Mouse (Mus musculus) limb, embryonic 10.5 days (tissue): ENCODE data around the gene Syt6. TPM values are rescaled to one million over a fixed set of nuclear protein-coding genes. Genes with fewer than 3 reads are reported as not detected.
"Not testable (repeated sequence)": the region's sequence is repeated elsewhere in the genome, so short reads cannot be mapped to it uniquely, and the experiment has no call there.

Source experiments
- DNase-seq: peaks from one replicate; pipeline ENCODE4 v3.0.0-alpha.2; 2017; ENCODE audit warnings: low spot score
- H3K27ac ChIP-seq: fragments of 300-500 bp; sonication (generic); 2 replicates; pipeline ENCODE4 v1.5.1; 2016; ENCODE audit warnings: mild to moderate bottlenecking
- H3K27me3 ChIP-seq: fragments of 300-500 bp; sonication (generic); 2 replicates; pipeline ENCODE4 v1.6.1; 2016; ENCODE audit warnings: low read depth, mild to moderate bottlenecking; ENCODE audit not compliant: poor library complexity, severe bottlenecking
- H3K36me3 ChIP-seq: fragments of 300-500 bp; sonication (generic); 2 replicates; pipeline ENCODE4 v1.6.1; 2016; ENCODE audit warnings: mild to moderate bottlenecking, moderate library complexity
- H3K4me1 ChIP-seq: fragments of 300-500 bp; sonication (generic); 2 replicates; pipeline ENCODE4 v1.6.1; 2016
- H3K4me3 ChIP-seq: fragments of 300-500 bp; sonication (generic); 2 replicates; pipeline ENCODE4 v1.5.1; 2016; ENCODE audit warnings: mild to moderate bottlenecking, moderate library complexity
- H3K9me3 ChIP-seq: fragments of 300-500 bp; sonication (generic); replicated peaks from 2 replicates; pipeline ENCODE4 v1.6.1; 2016; ENCODE audit warnings: mild to moderate bottlenecking
- WGBS: fragments of 180-500 bp; shearing (Covaris S2); methylation state at CpG from one replicate; pipeline ENCODE4 v1.1.7; 2016; 5-methylcytosine and 5-hydroxymethylcytosine counted together
- polyA plus RNA-seq: library from polyadenylated mRNA; unstranded; fragments of >200 nt; fragmentation: Nextera tagmentation; extraction: Ambion mirVana; gene quantifications from 2 replicates; pipeline ENCODE4 v1.2.1, GENCODE M21; 2016

Syt6 gene
- polyA plus RNA-seq, 1 experiment from 2014 or later, result 0.09 TPM

GRCm38 (mm10) chr3:103634256-103634655, 59.2 kb downstream of the Syt6 start:
- Histone ChIP-seq H3K36me3 (no peaks in the 10 kb centered on the region), H3K27me3 (no peaks in the 10 kb centered on the region), H3K27ac (no peak overlapping the region), H3K4me3 (no peak overlapping the region), H3K4me1 (no peaks in the 10 kb centered on the region; the same call in 1 of the 2 replicates), H3K9me3 (no peaks in the 10 kb centered on the region)
- WGBS, result 100% methylated on average over 1 of the region's 1 CpGs
- DNase-seq, result no peak

- Histone ChIP-seq H3K4me3 (no peak overlapping the region), H3K9me3 (no peaks in the 10 kb centered on the region), H3K27me3 (no peaks in the 10 kb centered on the region), H3K36me3 (no peaks in the 10 kb centered on the region), H3K4me1 (peaks cover 10% of the 10 kb centered on the region), H3K27ac (no peak overlapping the region)
- 88% methylated on average over 1 of the region's 1 CpGs for WGBS
- no peak for DNase-seq
Measured at GRCm38 (mm10) chr3:103637641-103638040, 62.6 kb downstream of the Syt6 start.

DNA sequence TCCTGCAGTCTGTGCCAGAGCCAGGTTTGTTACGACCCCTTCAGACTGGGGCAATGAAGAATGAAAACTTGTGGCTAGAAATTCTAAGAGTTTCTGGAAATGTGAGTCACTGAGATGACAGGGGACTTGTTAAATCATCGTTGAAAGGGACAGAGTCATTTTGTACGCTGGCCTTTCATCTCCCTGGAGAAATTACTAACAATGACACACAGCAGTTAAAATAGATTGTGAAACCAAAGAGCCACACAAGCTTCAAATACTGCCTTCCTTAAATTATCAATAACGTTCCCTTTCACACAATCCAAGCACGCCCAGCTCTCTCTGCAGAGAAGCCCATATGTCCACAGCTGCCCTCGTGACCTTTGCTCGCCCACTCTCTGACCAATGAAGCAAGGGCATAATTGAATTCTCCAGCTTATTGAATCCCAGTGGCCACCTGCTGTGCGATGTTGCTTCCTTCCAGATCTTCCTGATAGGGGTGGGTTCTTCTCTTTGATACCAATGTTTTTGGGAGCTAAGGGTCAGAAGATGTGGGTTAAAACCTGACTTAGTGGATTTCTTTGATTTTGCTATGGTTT, 65.3 kb downstream of the Syt6 start:
- no peaks in the 10 kb centered on the region for H3K36me3 ChIP-seq
- no peaks in the 10 kb centered on the region for H3K27me3 ChIP-seq
- 53% methylated on average over 8 of the region's 8 CpGs for WGBS
- H3K4me1 ChIP-seq, result peaks cover 10% of the 10 kb centered on the region
- no peaks in the 10 kb centered on the region for H3K9me3 ChIP-seq
- H3K4me3 ChIP-seq, result no peak overlapping the region
- no peak overlapping the region for H3K27ac ChIP-seq
- no peak for DNase-seq

GRCm38 (mm10) chr3:103641301-103641700, 66.3 kb downstream of the Syt6 start:
- Histone ChIP-seq H3K36me3 (no peaks in the 10 kb centered on the region), H3K9me3 (no peaks in the 10 kb centered on the region), H3K27ac (no peak overlapping the region), H3K4me3 (no peak overlapping the region), H3K27me3 (no peaks in the 10 kb centered on the region), H3K4me1 (peaks cover 10% of the 10 kb centered on the region; the same call in 1 of the 2 replicates)
- 49% methylated on average over 7 of the region's 7 CpGs for WGBS
- no peak for DNase-seq

- H3K27me3 ChIP-seq, H3K9me3 ChIP-seq, H3K36me3 ChIP-seq, H3K4me1 ChIP-seq, H3K4me3 ChIP-seq, H3K27ac ChIP-seq, DNase-seq: not testable (repeated sequence)
- WGBS, result 79% methylated on average over 2 of the region's 2 CpGs
Measured at GRCm38 (mm10) chr3:103645968-103646367, 70.9 kb downstream of the Syt6 start, which contains the start of gene Atg4a-ps. Gene Atg4a-ps, minus strand, starts transcription at chr3:103646068.

DNA sequence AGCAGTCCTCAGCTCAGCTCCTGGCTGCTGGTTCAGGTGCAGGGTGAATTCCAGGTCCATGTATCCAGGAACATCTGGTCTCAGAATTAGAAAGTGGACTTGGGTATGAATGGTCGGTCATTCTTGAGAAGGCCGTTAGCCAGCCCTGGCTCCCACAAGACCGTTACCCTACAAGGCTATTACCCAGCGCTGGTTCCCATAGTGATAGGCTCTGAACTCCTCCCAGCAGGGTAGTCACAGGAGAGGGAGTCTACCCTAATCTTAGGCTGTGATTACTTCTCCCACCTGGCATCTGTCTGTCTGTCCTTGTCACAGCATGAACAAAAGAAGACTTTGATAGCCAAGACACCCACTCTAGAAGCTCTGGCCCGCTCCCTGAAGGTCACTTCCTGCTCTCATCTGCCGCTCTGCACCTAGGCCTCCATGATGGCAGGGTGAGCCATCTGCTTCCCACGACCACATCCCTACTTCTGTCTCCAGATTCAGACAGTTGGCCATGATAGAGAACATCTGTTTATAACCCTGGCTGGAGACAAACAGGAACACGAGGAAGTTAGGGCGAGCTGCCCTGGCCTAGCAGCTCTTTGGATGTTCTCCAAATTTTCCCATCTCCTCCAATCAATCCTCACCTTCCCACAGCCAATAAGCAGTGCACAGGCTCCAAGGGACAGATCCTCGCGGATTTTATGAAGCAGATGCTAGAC, 72.3 kb downstream of the Syt6 start:
- Histone ChIP-seq H3K27me3 (no peaks in the 10 kb centered on the region), H3K9me3 (no peaks in the 10 kb centered on the region), H3K4me1 (no peaks in the 10 kb centered on the region; the same call in 1 of the 2 replicates), H3K27ac (no peak overlapping the region), H3K36me3 (no peaks in the 10 kb centered on the region), H3K4me3 (no peak overlapping the region)
- 86% methylated on average over 11 of the region's 11 CpGs for WGBS
- no peak for DNase-seq

GRCm38 (mm10) chr3:103648486-103648885, 73.5 kb downstream of the Syt6 start:
- WGBS, result 83% methylated on average over 4 of the region's 4 CpGs
- Histone ChIP-seq H3K9me3 (no peaks in the 10 kb centered on the region), H3K4me3 (no peak overlapping the region), H3K27me3 (no peaks in the 10 kb centered on the region), H3K27ac (no peak overlapping the region), H3K36me3 (no peaks in the 10 kb centered on the region), H3K4me1 (no peaks in the 10 kb centered on the region; the same call in 1 of the 2 replicates)
- no peak for DNase-seq

DNA sequence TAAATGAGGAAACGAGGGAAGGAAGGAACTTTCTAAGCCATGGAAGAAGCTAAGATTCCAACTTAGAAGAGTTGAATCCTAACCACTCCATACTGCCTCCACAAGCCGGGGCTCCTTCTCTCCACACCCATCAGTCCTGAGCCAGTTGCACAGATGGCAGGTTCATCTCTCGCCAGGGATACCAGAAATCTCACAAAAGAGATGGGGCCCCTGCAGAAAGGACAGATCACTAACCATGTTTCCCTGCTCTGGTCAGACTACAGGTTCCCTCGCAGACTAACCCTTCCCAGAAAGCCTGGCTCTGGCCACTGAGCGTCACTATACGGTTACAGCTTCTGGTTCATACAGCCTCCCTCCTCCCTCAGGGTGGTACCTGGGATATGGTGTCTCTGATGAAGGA, 74.7 kb downstream of the Syt6 start:
- 87% methylated on average over 6 of the region's 6 CpGs for WGBS
- Histone ChIP-seq H3K4me1 (no peaks in the 10 kb centered on the region; the same call in 1 of the 2 replicates), H3K36me3 (no peaks in the 10 kb centered on the region), H3K27ac (no peak overlapping the region), H3K27me3 (no peaks in the 10 kb centered on the region), H3K9me3 (no peaks in the 10 kb centered on the region), H3K4me3 (no peak overlapping the region)
- no peak for DNase-seq

GRCm38 (mm10) chr3:103650406-103650805, 75.4 kb downstream of the Syt6 start:
- WGBS, result 68% methylated on average over 1 of the region's 1 CpGs
- no peaks in the 10 kb centered on the region for H3K9me3 ChIP-seq
- H3K27ac ChIP-seq, result no peak overlapping the region
- H3K4me1 ChIP-seq, result no peaks in the 10 kb centered on the region; the same call in 1 of the 2 replicates
- H3K36me3 ChIP-seq, result no peaks in the 10 kb centered on the region
- DNase-seq, result no peak
- H3K4me3 ChIP-seq, result no peak overlapping the region
- H3K27me3 ChIP-seq, result no peaks in the 10 kb centered on the region

DNA sequence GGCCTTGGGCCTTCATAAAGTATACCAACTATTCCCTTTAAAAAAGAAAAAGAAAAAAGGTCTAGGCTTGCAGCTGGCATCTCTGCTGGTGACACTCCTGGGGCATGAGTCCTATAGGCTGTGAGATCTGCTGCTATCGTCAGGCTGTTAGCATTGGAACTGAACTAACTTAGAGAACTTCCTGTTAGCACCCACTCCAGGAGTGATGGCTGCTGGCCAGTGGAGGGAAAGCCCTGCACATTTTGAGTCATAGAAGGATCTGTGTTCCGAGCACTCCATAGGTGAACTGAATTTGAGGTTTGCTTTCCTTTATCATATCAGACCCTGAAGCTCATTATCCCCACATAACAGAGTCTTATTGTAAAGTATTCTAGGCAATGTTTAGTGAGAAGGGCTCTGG, 85.0 kb downstream of the Syt6 start:
- no peak for DNase-seq
- H3K27me3 ChIP-seq, result 0 out of 2 replicates have a peak, but pooled peaks cover 3% of the 10 kb centered on the region
- H3K4me1 ChIP-seq, result peaks cover 19% of the 10 kb centered on the region
- H3K9me3 ChIP-seq, result no peaks in the 10 kb centered on the region
- no peak overlapping the region for H3K27ac ChIP-seq
- H3K4me3 ChIP-seq, result no peak overlapping the region
- no peaks in the 10 kb centered on the region for H3K36me3 ChIP-seq
- WGBS, result 76% methylated on average over 2 of the region's 2 CpGs

GRCm38 (mm10) chr3:103661714-103662113, 86.7 kb downstream of the Syt6 start:
- Histone ChIP-seq H3K4me1 (peaks cover 19% of the 10 kb centered on the region), H3K36me3 (no peaks in the 10 kb centered on the region), H3K4me3 (no peak overlapping the region), H3K9me3 (no peaks in the 10 kb centered on the region), H3K27me3 (0 out of 2 replicates have a peak, but pooled peaks cover 3% of the 10 kb centered on the region), H3K27ac (no peak overlapping the region)
- no peak for DNase-seq
- WGBS, result 89% methylated on average over 8 of the region's 8 CpGs

GRCm38 (mm10) chr3:103663385-103663784, 88.4 kb downstream of the Syt6 start:
- Histone ChIP-seq H3K4me1 (peaks cover 4% of the 10 kb centered on the region; the same call in 1 of the 2 replicates), H3K36me3 (no peaks in the 10 kb centered on the region), H3K9me3 (no peaks in the 10 kb centered on the region), H3K4me3 (no peak overlapping the region), H3K27ac (no peak overlapping the region), H3K27me3 (0 out of 2 replicates have a peak, but pooled peaks cover 3% of the 10 kb centered on the region)
- 96% methylated on average over 3 of the region's 3 CpGs for WGBS
- no peak for DNase-seq

DNA sequence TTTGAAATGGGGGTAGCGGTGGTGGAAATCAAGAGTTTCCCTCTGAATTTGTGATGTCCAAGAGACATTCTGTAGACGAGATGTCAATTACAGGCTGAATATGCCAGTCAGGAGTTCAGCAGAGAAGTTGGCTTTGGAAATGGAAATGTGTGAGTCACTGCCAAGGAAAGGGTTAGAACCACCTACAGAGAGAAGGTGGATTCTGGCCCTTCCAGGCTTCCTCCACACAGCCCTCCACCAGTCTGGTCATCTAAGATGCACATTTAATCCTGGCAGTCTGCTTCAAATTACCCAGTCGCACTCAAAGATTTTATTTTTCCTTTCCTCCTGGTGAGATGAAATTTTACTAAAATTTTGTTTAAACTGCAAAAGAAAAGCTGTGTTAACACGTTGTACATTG, 97.1 kb downstream of the Syt6 start:
- no peaks in the 10 kb centered on the region for H3K27me3 ChIP-seq
- H3K4me1 ChIP-seq, result no peaks in the 10 kb centered on the region
- DNase-seq, result no peak
- WGBS, result 78% methylated on average over 4 of the region's 4 CpGs
- no peaks in the 10 kb centered on the region for H3K36me3 ChIP-seq
- H3K27ac ChIP-seq, result no peak overlapping the region
- H3K9me3 ChIP-seq, result no peaks in the 10 kb centered on the region
- H3K4me3 ChIP-seq, result no peak overlapping the region
